Mouse (Mus musculus): ENCODE data around the gene Slc30a7.
A peak's percentile ranks its signal among the peaks of the same experiment; 100 is the strongest.

The Slc30a7 gene

DNA sequence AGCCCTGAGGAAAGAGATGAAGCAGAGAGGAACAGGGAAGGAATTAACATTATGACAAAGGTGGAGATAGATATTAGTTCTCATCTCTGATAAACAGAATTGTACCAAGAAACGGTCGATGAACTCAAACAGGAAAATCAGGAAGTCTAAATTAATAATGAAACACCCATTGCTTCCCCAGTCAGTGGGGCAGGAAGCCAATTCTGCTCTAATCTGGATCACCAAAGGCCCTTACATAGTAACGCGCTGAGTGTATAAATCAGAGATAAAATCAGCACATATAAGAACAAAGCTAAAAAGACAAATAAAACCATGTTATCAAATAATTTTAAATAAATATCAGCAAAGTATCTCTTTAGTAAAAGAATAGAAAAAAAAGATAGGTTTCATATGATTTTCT lies 15.1 kb downstream of the Slc30a7 start:
- DNase-seq (ENCODE audit: low spot score), result no peak

GRCm38 (mm10) chr3:115985183-115985892 lies 21.9 kb downstream of the Slc30a7 start:
- no peak for DNase-seq (ENCODE audit: low spot score)

GRCm38 (mm10) chr3:115984653-115985052 lies 22.6 kb downstream of the Slc30a7 start:
- DNase-seq (ENCODE audit: low spot score), result no peak

DNA sequence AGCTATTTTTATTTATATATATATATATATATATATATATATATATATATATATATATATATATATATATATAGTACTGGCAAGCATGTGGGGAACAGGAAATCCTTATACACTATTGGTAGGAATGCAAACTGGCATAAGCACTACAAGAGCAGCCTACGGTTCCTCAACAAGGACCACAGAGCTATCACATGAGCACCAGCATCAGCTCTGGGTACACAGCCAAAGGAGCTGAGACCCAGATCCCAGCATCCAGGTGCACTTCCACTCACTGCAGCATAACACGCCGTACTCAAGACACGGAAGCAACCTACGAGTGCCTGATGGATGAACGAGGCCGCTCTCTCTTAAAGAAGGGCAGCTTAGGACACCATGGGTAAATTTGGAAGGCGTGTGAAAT lies 24.0 kb downstream of the Slc30a7 start:
- DNase-seq (ENCODE audit: low spot score), result no peak

GRCm38 (mm10) chr3:115979000-115979399 lies 28.2 kb downstream of the Slc30a7 start:
- peak; percentile 5 for DNase-seq (ENCODE audit: low spot score)

DNA sequence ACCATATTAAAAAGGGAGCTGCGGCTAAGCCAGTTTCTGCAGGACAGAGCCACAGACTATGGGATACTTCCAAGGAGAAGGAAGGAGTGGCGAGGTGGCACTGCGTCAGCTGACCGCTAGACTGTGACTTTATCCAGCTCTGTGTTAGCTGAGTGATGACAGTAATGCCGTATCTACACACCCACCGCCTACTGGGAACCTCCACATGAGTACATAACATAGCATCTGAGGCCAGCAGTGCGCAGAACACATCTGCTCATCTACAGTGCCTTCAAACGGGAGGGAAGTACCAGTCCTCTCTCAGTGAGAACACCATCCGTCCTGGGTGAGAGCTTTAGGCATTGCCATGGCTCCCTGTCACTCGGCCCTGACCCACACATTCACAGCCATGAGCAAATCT lies 32.2 kb downstream of the Slc30a7 start:
- no peak for DNase-seq (ENCODE audit: low spot score)

GRCm38 (mm10) chr3:115974228-115974627 lies 33.0 kb downstream of the Slc30a7 start:
- DNase-seq (ENCODE audit: low spot score), result no peak

GRCm38 (mm10) chr3:115971891-115972646 lies 35.1 kb downstream of the Slc30a7 start:
- no peak for DNase-seq (ENCODE audit: low spot score)

DNA sequence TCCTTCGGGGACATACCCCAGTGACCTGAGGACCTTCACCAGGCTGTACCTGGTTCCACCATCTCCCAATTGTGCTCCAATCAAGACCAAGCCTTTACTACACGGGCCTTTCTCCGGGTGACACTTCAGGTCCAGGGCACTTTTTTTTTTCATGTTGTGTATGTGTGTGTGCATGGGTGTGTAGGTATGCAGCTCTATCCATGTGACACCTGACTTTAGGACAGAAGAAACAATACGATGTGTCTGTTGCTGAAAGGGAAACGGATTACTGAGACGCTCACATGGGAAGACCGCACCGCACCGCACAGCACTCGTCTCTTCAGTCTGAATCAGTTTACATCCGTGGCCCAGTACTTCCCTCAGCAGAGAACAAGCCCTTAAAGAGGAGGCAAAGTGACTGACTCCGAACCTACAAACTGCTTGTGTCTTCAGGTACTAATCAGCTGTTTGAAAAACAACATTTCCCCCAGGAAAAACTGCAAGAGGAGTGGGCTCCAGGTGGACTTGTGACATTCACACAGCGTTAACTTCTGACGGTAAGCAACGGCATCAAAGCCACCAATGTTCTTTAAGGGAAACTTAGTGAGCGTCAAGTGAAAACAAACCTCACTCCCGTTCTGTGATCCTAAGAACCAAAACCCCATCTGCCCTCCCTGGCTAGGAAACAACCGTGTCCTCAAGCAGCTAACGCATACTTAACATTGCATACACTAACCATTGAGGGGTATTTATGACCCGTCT lies 36.0 kb downstream of the Slc30a7 start:
- DNase-seq (ENCODE audit: low spot score), result no peak

DNA sequence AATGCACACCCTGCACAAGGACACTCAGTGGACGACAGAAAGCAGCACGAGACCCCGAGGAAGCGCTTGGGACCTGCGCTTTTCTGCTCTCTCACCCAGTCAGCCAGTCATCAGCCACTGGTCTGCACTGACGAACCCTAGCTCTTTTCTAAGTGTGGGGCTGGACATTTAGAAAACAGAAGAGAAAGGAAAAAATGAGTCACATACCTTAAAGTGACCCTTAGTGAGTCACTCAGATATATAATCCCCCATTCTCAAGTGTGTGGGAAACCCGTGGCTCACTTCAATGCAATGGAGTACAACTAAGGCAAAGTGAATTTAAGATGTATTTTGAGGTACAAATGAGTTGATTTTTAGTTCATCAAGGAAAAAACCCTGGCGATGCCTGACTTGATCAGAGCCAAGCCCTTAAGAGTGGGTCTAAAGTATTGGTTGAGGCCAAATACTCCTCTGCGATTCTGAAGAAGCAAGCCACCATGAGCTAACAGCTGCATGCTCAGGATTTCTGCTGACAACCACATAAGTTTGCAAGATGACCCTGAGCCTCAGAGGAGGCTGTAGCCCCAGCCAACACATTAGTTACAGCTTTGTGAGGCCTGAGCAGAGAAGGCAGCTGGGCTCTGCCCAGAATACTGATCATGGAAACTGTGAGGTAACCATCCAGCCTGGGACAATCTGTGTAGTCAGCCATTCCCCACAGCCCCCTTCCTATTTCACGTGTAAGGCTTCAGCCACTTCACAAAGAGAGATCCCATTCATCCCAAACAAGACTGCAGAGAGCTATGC lies 38.3 kb downstream of the Slc30a7 start:
- DNase-seq (ENCODE audit: low spot score), result no peak

- DNase-seq (ENCODE audit: low spot score), result no peak
Observed at GRCm38 (mm10) chr3:115964071-115964470, 43.1 kb downstream of the Slc30a7 start.

DNA sequence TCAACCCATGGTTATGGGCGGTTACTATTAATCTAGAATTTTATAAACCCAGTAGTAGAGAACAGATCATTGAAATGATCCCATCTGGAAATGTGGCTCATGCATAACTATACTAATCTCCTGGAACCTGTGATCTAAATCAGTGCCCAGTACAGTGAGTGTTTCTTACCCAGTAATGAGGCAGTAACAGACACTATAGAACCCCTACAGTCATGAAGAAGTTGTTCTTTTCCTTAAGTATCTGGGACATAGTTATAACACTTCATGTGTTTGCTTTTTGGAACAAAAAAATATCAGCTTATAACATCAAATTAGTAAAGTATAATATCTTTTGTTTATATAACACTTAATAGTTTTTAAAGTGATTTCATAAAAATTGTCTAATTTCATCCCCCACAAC lies 43.6 kb downstream of the Slc30a7 start:
- no peak for DNase-seq (ENCODE audit: low spot score)

DNA sequence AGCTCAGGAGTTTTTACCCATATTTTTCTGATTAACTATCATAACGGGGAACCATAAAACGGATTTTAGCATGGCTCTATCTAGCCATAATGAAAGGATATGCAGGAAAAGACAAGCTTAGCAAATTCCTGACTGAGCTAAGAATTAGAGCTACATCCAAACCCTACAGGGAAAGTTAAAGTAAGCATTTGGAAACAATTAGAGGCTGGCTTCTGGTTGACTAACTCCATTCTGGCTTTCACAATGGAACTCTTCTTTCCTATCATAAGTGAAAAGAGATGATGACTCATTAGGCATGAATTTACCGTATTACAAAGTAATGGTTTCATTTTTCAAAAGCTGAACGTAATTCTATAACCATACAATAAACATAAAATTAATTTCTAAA lies 45.2 kb downstream of the Slc30a7 start:
- DNase-seq (ENCODE audit: low spot score), result no peak

DNA sequence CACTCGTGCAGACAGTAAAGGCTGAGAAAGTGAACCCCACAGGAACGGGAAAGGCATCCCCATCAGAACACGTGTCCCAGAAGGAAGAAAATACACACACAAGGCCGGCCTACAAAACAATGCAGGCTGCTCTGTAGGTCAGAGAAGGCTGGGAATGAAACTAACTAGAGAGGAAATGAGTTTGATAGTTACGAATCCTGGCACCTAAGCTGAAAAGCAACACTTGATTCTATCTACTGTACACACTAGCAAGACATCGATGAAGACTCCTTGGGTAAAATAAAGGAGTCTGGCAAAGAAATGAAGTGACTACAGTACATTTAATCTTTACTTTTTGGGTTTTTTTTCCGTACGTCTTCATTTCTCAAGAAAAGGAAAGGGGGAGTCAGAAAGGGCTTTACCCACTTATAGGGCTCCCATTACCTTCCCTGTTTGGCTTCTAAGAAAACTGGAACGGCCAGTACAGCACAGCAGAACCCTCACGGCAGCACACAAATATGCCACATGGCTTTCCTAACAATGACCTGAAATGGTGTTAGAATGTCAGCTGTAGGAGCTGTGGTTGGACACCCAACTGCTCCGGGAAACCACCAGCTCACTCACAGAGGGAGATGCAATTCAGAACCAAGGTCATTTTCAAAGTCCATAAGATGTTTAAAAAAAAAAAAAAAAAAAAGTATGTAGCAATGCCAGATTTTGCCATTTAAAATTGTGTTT lies 45.7 kb downstream of the Slc30a7 start:
- no peak for DNase-seq (ENCODE audit: low spot score)

DNA sequence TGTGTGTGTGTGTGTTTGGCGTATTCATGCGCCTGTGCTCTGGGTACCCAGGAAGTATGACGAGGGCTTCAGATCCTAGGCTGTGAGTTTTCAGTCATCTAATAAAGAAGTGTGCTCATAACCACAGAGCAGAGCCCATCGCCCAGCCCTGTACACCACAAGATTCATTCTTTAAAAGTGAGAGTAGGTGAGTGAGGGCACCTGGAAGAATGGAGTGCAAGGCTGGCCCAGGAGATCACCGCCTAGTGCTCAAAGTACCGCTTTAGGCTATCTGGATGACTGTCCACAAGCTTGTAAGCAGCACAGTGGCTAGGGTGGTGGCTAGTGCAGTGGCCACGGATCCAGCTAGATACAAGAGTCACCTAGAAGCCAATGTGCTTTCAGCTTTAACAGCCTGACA lies 50.0 kb downstream of the Slc30a7 start:
- DNase-seq (ENCODE audit: low spot score), result no peak

DNA sequence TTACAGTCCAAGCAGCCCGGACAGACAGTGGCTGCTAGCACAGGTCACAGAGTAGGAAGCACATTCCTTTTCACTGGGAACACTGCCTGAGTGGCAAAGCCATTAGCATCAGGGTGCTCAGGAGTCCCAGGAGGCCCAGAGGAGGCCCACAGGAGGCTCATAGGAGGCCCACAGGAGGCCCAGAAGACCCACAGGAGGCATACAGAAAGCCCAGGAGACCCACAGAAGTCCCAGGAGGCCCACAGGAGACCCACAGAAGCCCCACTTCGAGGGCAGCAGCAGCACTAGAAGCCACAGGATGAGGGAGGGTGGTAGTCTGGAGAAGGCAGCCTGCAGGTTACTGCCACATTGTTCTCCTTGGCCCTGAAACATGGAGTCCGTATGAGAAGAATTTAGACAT lies 54.1 kb downstream of the Slc30a7 start:
- DNase-seq (ENCODE audit: low spot score), result no peak

DNA sequence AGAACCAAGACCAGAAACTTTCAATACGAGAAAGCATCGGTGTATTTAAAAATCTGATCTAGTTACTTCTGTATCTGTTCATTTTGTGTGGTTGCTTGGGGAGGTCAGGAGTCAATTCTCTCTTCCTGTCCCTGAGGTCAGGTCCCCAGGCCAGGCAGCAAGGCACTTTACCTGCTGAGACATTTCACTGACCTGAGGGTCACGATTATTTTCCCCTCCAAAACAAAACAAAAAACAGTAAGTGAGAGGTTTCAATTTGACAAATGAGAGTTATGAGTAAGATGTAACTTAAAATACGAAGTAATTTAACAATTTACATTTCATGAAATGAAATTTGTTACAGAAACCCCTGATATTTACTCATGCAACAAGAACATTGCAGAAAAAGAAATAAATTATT lies 54.9 kb downstream of the Slc30a7 start:
- DNase-seq (ENCODE audit: low spot score), result no peak

GRCm38 (mm10) chr3:115951221-115951620 lies 56.0 kb downstream of the Slc30a7 start:
- no peak for DNase-seq (ENCODE audit: low spot score)

DNA sequence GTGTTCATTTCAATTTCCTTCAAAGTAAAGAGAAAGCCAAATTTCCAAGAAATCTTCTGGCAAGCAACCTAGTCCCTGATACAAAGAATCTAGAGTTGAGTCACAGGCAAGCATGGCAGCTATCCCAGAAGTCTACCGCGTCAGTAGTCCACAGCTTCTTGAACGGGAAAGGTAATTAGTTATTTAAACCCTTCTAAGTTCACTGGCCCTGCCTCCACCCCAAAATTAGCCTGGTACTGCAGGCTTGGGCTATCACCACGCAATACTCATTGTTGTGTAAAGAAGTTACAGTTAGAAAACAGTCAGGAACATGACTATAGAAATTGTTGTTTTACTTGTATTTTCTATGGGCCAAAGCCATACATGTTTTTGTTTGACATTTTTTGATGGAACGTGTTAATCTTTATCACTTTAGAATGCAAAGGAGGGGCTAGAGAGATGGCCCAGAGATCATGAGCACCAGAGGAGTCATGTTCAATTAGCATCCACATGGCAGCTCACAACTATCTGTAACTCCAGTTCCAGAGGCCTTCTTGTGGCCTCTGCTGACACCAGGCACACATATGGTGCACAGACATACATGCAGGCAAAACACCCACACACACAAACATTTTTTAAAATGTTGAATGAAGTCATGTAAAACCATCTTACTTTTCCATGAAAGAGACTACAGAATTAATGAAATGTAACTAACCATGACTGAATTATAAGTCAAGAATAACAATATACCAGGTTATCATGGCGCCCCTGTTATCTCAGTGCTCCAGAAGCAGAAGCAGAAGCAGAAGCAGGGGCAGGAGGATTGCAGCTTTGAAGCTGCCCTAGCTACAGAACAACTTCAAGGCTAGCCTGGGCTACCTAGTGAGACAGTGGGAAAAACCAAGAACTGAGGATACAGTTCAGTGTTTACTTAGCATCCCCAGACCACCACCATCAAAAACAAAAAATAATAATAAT lies 57.0 kb downstream of the Slc30a7 start:
- no peak for DNase-seq (ENCODE audit: low spot score)

DNA sequence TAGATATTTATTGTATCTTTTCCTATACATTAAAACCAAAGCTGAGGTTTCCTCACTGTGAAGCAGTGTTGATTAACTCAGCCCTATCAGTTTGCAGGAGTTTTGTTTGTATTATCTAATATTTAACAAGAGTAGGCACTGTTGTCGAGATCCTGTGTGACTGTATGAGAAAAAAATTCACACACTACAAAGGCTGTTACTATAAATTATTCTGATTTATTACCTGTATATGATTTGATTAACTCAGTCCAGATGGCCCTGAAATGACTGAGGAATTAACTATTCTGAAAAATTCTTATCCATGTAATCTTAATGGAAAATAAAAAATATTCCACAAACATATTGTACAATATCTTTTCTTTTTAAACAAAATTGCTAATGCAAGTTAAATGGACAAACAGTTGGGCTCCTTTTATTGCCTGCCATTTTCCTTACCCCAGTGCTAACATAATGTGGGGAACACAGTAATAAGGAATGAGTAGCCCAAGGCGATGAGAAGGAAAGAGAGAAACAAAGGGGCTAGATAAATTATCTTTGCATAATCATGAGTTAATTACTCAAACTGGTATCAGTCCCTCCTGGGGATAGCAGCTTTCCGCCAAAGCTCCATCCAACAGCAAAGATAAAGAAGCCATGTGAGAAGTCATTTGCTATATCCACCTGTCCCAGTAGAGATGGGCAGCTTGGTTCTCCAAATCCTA lies 57.8 kb downstream of the Slc30a7 start:
- no peak for DNase-seq (ENCODE audit: low spot score)
